Comparison of ENCODE assay signal across 32 mouse cellular contexts in genomic region chr2:67544426-67544825, GRCm38 (mm10). TPM values are rescaled to one million over a fixed set of nuclear protein-coding genes. Genes with fewer than 3 reads are reported as not detected.
"Had no signal": no experiment of that assay in that cellular context is flagged by ENCODE, and none has a peak within 500 bp of the region (broad histone marks: within the 10 kb centered on the region; RNA-seq: fewer than 3 reads in every experiment).

No protein-coding gene starts in this region.

- H3K27me3 ChIP-seq: limb, embryonic 13.5 days; limb, embryonic 15.5 days; liver, embryonic 12.5 days; liver, embryonic 13.5 days; liver, embryonic 15.5 days; lung, embryonic 15.5 days; megakaryocyte, embryonic 14.5 days; midbrain, embryonic 12.5 days; midbrain, embryonic 13.5 days; midbrain, embryonic 15.5 days had no signal

- DNase-seq: left cerebral cortex, postnatal 4 days; liver; liver, embryonic 13.5 days; liver, postnatal 0 days; lung, adult 18-20 months; lung, adult 2 months; lung, embryonic 14.5 days; lung, postnatal 10 days; lung, postnatal 14 days; lung, postnatal 36 days; lung, postnatal 4 days; midbrain, embryonic 14.5 days had no signal

- H3K36me3 ChIP-seq: limb, embryonic 10.5 days; limb, embryonic 12.5 days; limb, embryonic 13.5 days; limb, embryonic 15.5 days; liver, embryonic 12.5 days; liver, embryonic 13.5 days; liver, embryonic 15.5 days; lung, embryonic 15.5 days; midbrain, embryonic 10.5 days; midbrain, embryonic 12.5 days; midbrain, embryonic 13.5 days; midbrain, embryonic 15.5 days had no signal

- H3K9ac ChIP-seq: limb, embryonic 12.5 days; limb, embryonic 13.5 days; limb, embryonic 15.5 days; liver, embryonic 12.5 days; liver, embryonic 13.5 days; liver, embryonic 14.5 days; liver, embryonic 15.5 days; liver, postnatal 0 days; lung, embryonic 14.5 days; lung, embryonic 15.5 days; midbrain, embryonic 12.5 days; midbrain, embryonic 13.5 days; midbrain, embryonic 15.5 days had no signal

- H3K4me3 ChIP-seq: left cerebral cortex, adult 2 months; limb, embryonic 10.5 days; limb, embryonic 12.5 days; limb, embryonic 13.5 days; limb, embryonic 15.5 days; liver, embryonic 12.5 days; liver, embryonic 13.5 days; liver, embryonic 15.5 days; lung, embryonic 15.5 days; megakaryocyte, embryonic 14.5 days; midbrain, embryonic 10.5 days; midbrain, embryonic 12.5 days; midbrain, embryonic 13.5 days; midbrain, embryonic 15.5 days; myocyte had no signal

- H3K4me1 ChIP-seq: limb, embryonic 10.5 days; liver, embryonic 12.5 days; liver, embryonic 13.5 days; liver, embryonic 15.5 days; lung, embryonic 15.5 days; megakaryocyte, embryonic 14.5 days; midbrain, embryonic 10.5 days; midbrain, embryonic 13.5 days had no signal

- H3K27ac ChIP-seq: left cerebral cortex, adult 2 months; limb, embryonic 10.5 days; limb, embryonic 12.5 days; limb, embryonic 13.5 days; limb, embryonic 15.5 days; liver, embryonic 12.5 days; liver, embryonic 13.5 days; liver, embryonic 14.5 days; liver, embryonic 15.5 days; lung, embryonic 15.5 days; macrophage; midbrain, embryonic 10.5 days; midbrain, embryonic 12.5 days; midbrain, embryonic 13.5 days; midbrain, embryonic 15.5 days had no signal

RNA-seq across cellular contexts. Expression of gene B3galt1, which starts 21.2 kb away (rescaled TPM):
- total RNA-seq: megakaryocyte progenitor cell, adult 5-6 weeks; megakaryocyte, adult 5-6 weeks; megakaryocyte-erythroid progenitor cell, adult 5-6 weeks; monocyte, adult 5-6 weeks had no signal
- polyA plus RNA-seq: macrophage had no signal
